14 mouse cellular contexts compared by ENCODE assay signal in the genomic region with DNA sequence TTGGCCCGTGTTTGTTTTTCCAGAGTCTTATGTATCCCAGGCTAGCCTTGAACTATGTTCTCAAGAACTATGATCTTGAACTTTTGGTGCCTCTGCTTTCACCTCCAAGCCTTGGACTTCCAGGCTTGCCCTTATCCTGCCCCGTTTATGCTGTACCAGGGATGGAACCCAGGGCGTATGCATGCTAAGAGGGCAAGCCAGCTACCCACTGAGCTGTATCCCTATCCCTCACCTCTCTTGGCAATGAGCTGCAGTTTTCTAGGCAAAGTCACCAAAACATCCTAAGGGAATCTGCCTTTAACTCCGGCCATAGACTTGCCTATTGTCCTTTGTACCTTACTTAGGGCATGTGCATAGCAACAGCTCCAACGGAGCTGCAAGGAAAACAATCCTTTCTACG. TPM values are rescaled to one million over a fixed set of nuclear protein-coding genes. Genes with fewer than 3 reads are reported as not detected.
DNase-seq lines count a peak whose midpoint lies in the region; ATAC-seq and TF ChIP-seq lines count a peak whose summit lies in the region.
"Had no signal": no experiment of that assay in that cellular context is flagged by ENCODE, and none has a peak within 500 bp of the region (broad histone marks: within the 10 kb centered on the region; RNA-seq: fewer than 3 reads in every experiment).

No protein-coding gene starts in this region.

- H3K4me3 ChIP-seq in hindbrain, embryonic 13.5 days: no peak overlapping the region
- H3K4me3 ChIP-seq in hindbrain, embryonic 16.5 days (ENCODE audit: low read length): no peak overlapping the region
- no peak overlapping the region; the same call in 1 of the 2 replicates for H3K4me3 ChIP-seq in liver, adult 2 months (ENCODE audit: insufficient read depth, low read depth, low read length)
- peak overlapping the region; percentile 67 for H3K4me3 ChIP-seq in brown adipose tissue, adult 24 weeks (ENCODE audit: insufficient read depth, low read depth, low read length)
- no peak overlapping the region for H3K4me3 ChIP-seq in forebrain, embryonic 13.5 days
- H3K4me3 ChIP-seq: limb, embryonic 12.5 days; midbrain, embryonic 15.5 days had no signal

- ATAC-seq in hindbrain, embryonic 13.5 days (ENCODE audit: low FRiP score): no peak
- ATAC-seq in hindbrain, embryonic 16.5 days: no peak
- ATAC-seq in forebrain, embryonic 13.5 days: no peak
- ATAC-seq: forebrain, embryonic 14.5 days; midbrain, embryonic 15.5 days had no signal

- no peak overlapping the region for H3K9ac ChIP-seq in hindbrain, embryonic 13.5 days
- H3K9ac ChIP-seq in hindbrain, embryonic 16.5 days (ENCODE audit: low read depth, low read length): no peak overlapping the region
- H3K9ac ChIP-seq in liver, adult 2 months (ENCODE audit: low read depth, low read length): peak overlapping the region; percentile 49; the same call in 1 of the 2 replicates
- no peak overlapping the region for H3K9ac ChIP-seq in forebrain, embryonic 13.5 days
- H3K9ac ChIP-seq: embryonic facial prominence, embryonic 15.5 days; limb, embryonic 12.5 days; midbrain, embryonic 15.5 days had no signal

- H3K36me3 ChIP-seq in hindbrain, embryonic 13.5 days: no peaks in the 10 kb centered on the region
- no peaks in the 10 kb centered on the region for H3K36me3 ChIP-seq in hindbrain, embryonic 16.5 days (ENCODE audit: control insufficient read depth, insufficient read depth, low read length)
- H3K36me3 ChIP-seq in liver, adult 2 months (ENCODE audit: control insufficient read depth, insufficient read depth, low read length): no peaks in the 10 kb centered on the region
- H3K36me3 ChIP-seq in forebrain, embryonic 13.5 days (ENCODE audit: poor library complexity, severe bottlenecking): no peaks in the 10 kb centered on the region
- H3K36me3 ChIP-seq: embryonic facial prominence, embryonic 15.5 days; limb, embryonic 12.5 days; midbrain, embryonic 15.5 days had no signal

- TF ChIP-seq CTCF in liver, adult 2 months (IDR thresholded peaks at IDR 0.05; ENCODE audit: low read depth, low read length): no peak

- peaks cover 12% of the 10 kb centered on the region for H3K4me1 ChIP-seq in hindbrain, embryonic 13.5 days (replicated peaks)
- H3K4me1 ChIP-seq in hindbrain, embryonic 16.5 days (ENCODE audit: control insufficient read depth, insufficient read depth, low read depth, low read length): no peaks in the 10 kb centered on the region; the same call in 1 of the 2 replicates
- H3K4me1 ChIP-seq in liver, adult 2 months (ENCODE audit: control insufficient read depth, insufficient read depth, low read length): peaks cover 10% of the 10 kb centered on the region
- H3K4me1 ChIP-seq in brown adipose tissue, adult 24 weeks (ENCODE audit: control insufficient read depth, insufficient read depth, insufficient read length, low read length): peaks cover 21% of the 10 kb centered on the region
- peaks cover 4% of the 10 kb centered on the region; the same call in 1 of the 2 replicates for H3K4me1 ChIP-seq in forebrain, embryonic 13.5 days

- H3K79me2 ChIP-seq in liver, adult 2 months (ENCODE audit: control insufficient read depth, insufficient read depth, low read length): no peaks in the 10 kb centered on the region

- H3K4me2 ChIP-seq in hindbrain, embryonic 13.5 days: 0 out of 2 replicates have a peak overlapping the region, but pooled peaks have one; percentile 8
- no peak overlapping the region for H3K4me2 ChIP-seq in hindbrain, embryonic 16.5 days (ENCODE audit: low read length)
- no peak overlapping the region for H3K4me2 ChIP-seq in forebrain, embryonic 13.5 days
- H3K4me2 ChIP-seq: embryonic facial prominence, embryonic 15.5 days; limb, embryonic 12.5 days; midbrain, embryonic 15.5 days had no signal

- no peak for TF ChIP-seq POLR2A in liver, adult 2 months (IDR thresholded peaks at IDR 0.05; ENCODE audit: extremely low read depth, insufficient read depth, low read length)

- no peak for DNase-seq in liver, adult 2 months (ENCODE audit: extremely low read depth, low read depth, low spot score)
- DNase-seq in liver (no peak), R1 (ENCODE audit: low read depth, low spot score) (peak; percentile 25)
- DNase-seq: cerebellum, adult 11-12 months; right cerebral cortex, postnatal 4 days had no signal

- no peaks in the 10 kb centered on the region for H3K27me3 ChIP-seq in hindbrain, embryonic 13.5 days
- H3K27me3 ChIP-seq in hindbrain, embryonic 16.5 days (replicated peaks; ENCODE audit: control insufficient read depth, insufficient read depth, low read length): no peaks in the 10 kb centered on the region
- H3K27me3 ChIP-seq in liver, adult 2 months (ENCODE audit: control insufficient read depth, insufficient read depth, low read length): no peaks in the 10 kb centered on the region
- no peaks in the 10 kb centered on the region for H3K27me3 ChIP-seq in forebrain, embryonic 13.5 days
- H3K27me3 ChIP-seq: embryonic facial prominence, embryonic 15.5 days; limb, embryonic 12.5 days; midbrain, embryonic 15.5 days had no signal

- H3K27ac ChIP-seq in hindbrain, embryonic 13.5 days: no peak overlapping the region
- no peak overlapping the region for H3K27ac ChIP-seq in hindbrain, embryonic 16.5 days (ENCODE audit: low read depth, low read length)
- H3K27ac ChIP-seq in liver, adult 2 months (replicated peaks; ENCODE audit: insufficient read depth, low read depth, low read length): peak overlapping the region; percentile 53
- H3K27ac ChIP-seq in brown adipose tissue, adult 24 weeks (replicated peaks; ENCODE audit: low read depth, low read length): peak overlapping the region; percentile 100
- no peak overlapping the region for H3K27ac ChIP-seq in forebrain, embryonic 13.5 days
- H3K27ac ChIP-seq: embryonic facial prominence, embryonic 15.5 days; limb, embryonic 12.5 days; midbrain, embryonic 15.5 days had no signal

- WGBS in hindbrain, embryonic 13.5 days: 65% methylated on average over 6 of the region's 6 CpGs
- WGBS in hindbrain, embryonic 16.5 days: 62% methylated on average over 6 of the region's 6 CpGs
- WGBS in liver, adult 2 months: 46% methylated on average over 6 of the region's 6 CpGs
- WGBS in forebrain, embryonic 13.5 days: 65% methylated on average over 6 of the region's 6 CpGs

- no peaks in the 10 kb centered on the region for H3K9me3 ChIP-seq in hindbrain, embryonic 13.5 days
- no peaks in the 10 kb centered on the region for H3K9me3 ChIP-seq in hindbrain, embryonic 16.5 days (ENCODE audit: control insufficient read depth, low read length)
- H3K9me3 ChIP-seq in forebrain, embryonic 13.5 days (replicated peaks): no peaks in the 10 kb centered on the region
- H3K9me3 ChIP-seq: embryonic facial prominence, embryonic 15.5 days; limb, embryonic 12.5 days; midbrain, embryonic 15.5 days had no signal

RNA-seq across cellular contexts. Expression of a gene that starts 2.6 kb away (rescaled TPM):
- polyA plus RNA-seq in hindbrain, embryonic 13.5 days (2015; fragmentation: Nextera tagmentation; extraction: Ambion mirVana): 8.1 and 8.6 TPM in 2 replicates
- 8.0 and 10.4 TPM in 2 replicates for polyA plus RNA-seq in hindbrain, embryonic 16.5 days (2015; fragmentation: Nextera tagmentation; extraction: Ambion mirVana)
- total RNA-seq in liver, adult 2 months (2014; rRNA removed): 25.8 and 29.6 TPM in 2 replicates
- polyA plus RNA-seq in liver, adult 2 months (2012; rRNA removed): 4.7 and 6.0 TPM in 2 replicates
- polyA plus RNA-seq in brown adipose tissue, adult 24 weeks (2012; ENCODE audit: insufficient read depth, insufficient read length, missing spikeins): 51.4 and 76.4 TPM in 2 replicates
- polyA plus RNA-seq in forebrain, embryonic 13.5 days (2015; fragmentation: Nextera tagmentation; extraction: Ambion mirVana): 5.5 and 6.6 TPM in 2 replicates
- total RNA-seq: hematopoietic stem cell, adult 5-6 weeks had no signal

Comparison
In these comparisons a context has a peak if more than half of its experiments do, and no peak if none do; other contexts are left out.
1. H3K27ac ChIP-seq: peak in liver, adult 2 months (single experiment) and brown adipose tissue, adult 24 weeks (single experiment); none in hindbrain, embryonic 13.5 days (single experiment), hindbrain, embryonic 16.5 days (single experiment) and forebrain, embryonic 13.5 days (single experiment).